Mouse (Mus musculus) lung, adult 2 months (tissue): ENCODE results near the gene Arhgap31.

Source experiments
- CTCF ChIP-seq: fragments of 200-500 bp; IDR thresholded peaks from 2 replicates; pipeline ENCODE4 v1.5.1; 2011; ENCODE audit warnings: mild to moderate bottlenecking, low read length, control low read depth; ENCODE audit not compliant: insufficient read depth
- POLR2A ChIP-seq: fragments of 200-500 bp; IDR thresholded peaks from 2 replicates; pipeline ENCODE4 v1.6.1; 2011; ENCODE audit warnings: low read depth, mild to moderate bottlenecking, control low read depth, low read length, borderline replicate concordance; ENCODE audit errors: extremely low read depth

GRCm38 (mm10) chr16:38602989-38603804 is 109.9 kb downstream of the Arhgap31 start:
- TF ChIP-seq POLR2A (no peak), CTCF (no peak)
